Mouse (Mus musculus) right cerebral cortex, adult 18-20 months (tissue): Measurements from ENCODE around the gene Kalrn.

Experiments used
- DNase-seq: peaks from one replicate; pipeline ENCODE4 v3.0.0; 2022; ENCODE audit warnings: mixed read lengths

Gene Kalrn

GRCm38 (mm10) chr16:34344895-34345876 is 228.1 kb downstream of the Kalrn start:
- peak; percentile 43 for DNase-seq

- peak; percentile 67 for DNase-seq
These were observed 229.4 kb downstream of the Kalrn start for GRCm38 (mm10) chr16:34343968-34344367.

GRCm38 (mm10) chr16:34343161-34343560 is 230.2 kb downstream of the Kalrn start:
- DNase-seq = no peak

GRCm38 (mm10) chr16:34342369-34343160 is 230.8 kb downstream of the Kalrn start:
- peak; percentile 89 for DNase-seq

GRCm38 (mm10) chr16:34334919-34335318 is 238.4 kb downstream of the Kalrn start:
- DNase-seq = peak; percentile 38

GRCm38 (mm10) chr16:34331630-34332029 is 241.7 kb downstream of the Kalrn start:
- DNase-seq = no peak

- DNase-seq = no peak
These were observed 243.5 kb downstream of the Kalrn start for GRCm38 (mm10) chr16:34329876-34330275.

- DNase-seq = peak; percentile 29
These were observed 243.9 kb downstream of the Kalrn start for GRCm38 (mm10) chr16:34329431-34329873.

GRCm38 (mm10) chr16:34327890-34328289 is 245.4 kb downstream of the Kalrn start:
- no peak for DNase-seq

GRCm38 (mm10) chr16:34325869-34326268 is 247.5 kb downstream of the Kalrn start:
- DNase-seq = no peak

GRCm38 (mm10) chr16:34325161-34325560 is 248.2 kb downstream of the Kalrn start:
- no peak for DNase-seq

- DNase-seq = no peak
These were observed 248.6 kb downstream of the Kalrn start for GRCm38 (mm10) chr16:34324735-34325134.

- DNase-seq = no peak
These were observed 249.8 kb downstream of the Kalrn start for GRCm38 (mm10) chr16:34323496-34323895.

- DNase-seq = no peak
These were observed 250.8 kb downstream of the Kalrn start for GRCm38 (mm10) chr16:34322546-34322945.

GRCm38 (mm10) chr16:34321066-34321790 is 252.1 kb downstream of the Kalrn start:
- DNase-seq = no peak

GRCm38 (mm10) chr16:34320023-34320800 is 253.1 kb downstream of the Kalrn start:
- peak; percentile 64 for DNase-seq

- no peak for DNase-seq
These were observed 256.2 kb downstream of the Kalrn start for GRCm38 (mm10) chr16:34317110-34317509.

- no peak for DNase-seq
These were observed 257.1 kb downstream of the Kalrn start for GRCm38 (mm10) chr16:34316253-34316652.

GRCm38 (mm10) chr16:34314071-34314470 is 259.3 kb downstream of the Kalrn start:
- no peak for DNase-seq

GRCm38 (mm10) chr16:34311577-34311976 is 261.8 kb downstream of the Kalrn start:
- no peak for DNase-seq

- DNase-seq = no peak
These were observed 263.0 kb downstream of the Kalrn start for GRCm38 (mm10) chr16:34310363-34310762.

- DNase-seq = no peak
These were observed 265.0 kb downstream of the Kalrn start for GRCm38 (mm10) chr16:34308324-34308723.
